Mouse (Mus musculus): ENCODE results near the gene Gtf3c2. TPM values are rescaled to one million over a fixed set of nuclear protein-coding genes. Genes with fewer than 3 reads are reported as not detected.

The Gtf3c2 gene
- polyA plus RNA-seq, 1 experiment = 47.2 TPM

- Histone ChIP-seq H3K4me1 (ENCODE audit: control insufficient read depth, insufficient read depth, low read length) (peaks cover 9% of the 10 kb centered on the region), H3K4me3 (ENCODE audit: control insufficient read depth, low read depth, low read length) (no peak overlapping the region), H3K27me3 (ENCODE audit: control insufficient read depth, insufficient read depth, low read length) (no peaks in the 10 kb centered on the region), H3K36me3 (ENCODE audit: control insufficient read depth, insufficient read depth, low read length) (no peaks in the 10 kb centered on the region; the same call in none of the 2 replicates), H3K27ac (ENCODE audit: control insufficient read depth, insufficient read depth, low read depth, low read length) (no peak overlapping the region)
- no peak for TF ChIP-seq CTCF (IDR thresholded peaks at IDR 0.05; ENCODE audit: control insufficient read depth, insufficient read depth, insufficient replicate concordance, low read depth, low read length)
- TF ChIP-seq POLR2A (IDR thresholded peaks at IDR 0.05; ENCODE audit: control insufficient read depth, low read depth, low read length) = no peak
Measured at GRCm38 (mm10) chr5:31198170-31198569, 18.2 kb upstream of the Gtf3c2 start.

- H3K4me3 ChIP-seq (ENCODE audit: control insufficient read depth, low read depth, low read length) = no peak overlapping the region
- no peaks in the 10 kb centered on the region for H3K27me3 ChIP-seq (ENCODE audit: control insufficient read depth, insufficient read depth, low read length)
- peaks cover 7% of the 10 kb centered on the region for H3K4me1 ChIP-seq (ENCODE audit: control insufficient read depth, insufficient read depth, low read length)
- TF ChIP-seq CTCF (IDR thresholded peaks at IDR 0.05; ENCODE audit: control insufficient read depth, insufficient read depth, insufficient replicate concordance, low read depth, low read length) = no peak
- TF ChIP-seq POLR2A (IDR thresholded peaks at IDR 0.05; ENCODE audit: control insufficient read depth, low read depth, low read length) = no peak
- no peaks in the 10 kb centered on the region; the same call in none of the 2 replicates for H3K36me3 ChIP-seq (ENCODE audit: control insufficient read depth, insufficient read depth, low read length)
- no peak overlapping the region for H3K27ac ChIP-seq (ENCODE audit: control insufficient read depth, insufficient read depth, low read depth, low read length)
Measured at GRCm38 (mm10) chr5:31197072-31197471, 17.1 kb upstream of the Gtf3c2 start.

- Histone ChIP-seq H3K4me3 (ENCODE audit: control insufficient read depth, low read depth, low read length) (no peak overlapping the region), H3K4me1 (ENCODE audit: control insufficient read depth, insufficient read depth, low read length) (peaks cover 6% of the 10 kb centered on the region), H3K36me3 (ENCODE audit: control insufficient read depth, insufficient read depth, low read length) (no peaks in the 10 kb centered on the region; the same call in none of the 2 replicates), H3K27ac (ENCODE audit: control insufficient read depth, insufficient read depth, low read depth, low read length) (no peak overlapping the region), H3K27me3 (ENCODE audit: control insufficient read depth, insufficient read depth, low read length) (no peaks in the 10 kb centered on the region)
- no peak for TF ChIP-seq CTCF (IDR thresholded peaks at IDR 0.05; ENCODE audit: control insufficient read depth, insufficient read depth, insufficient replicate concordance, low read depth, low read length)
- no peak for TF ChIP-seq POLR2A (IDR thresholded peaks at IDR 0.05; ENCODE audit: control insufficient read depth, low read depth, low read length)
Measured at GRCm38 (mm10) chr5:31196207-31196606, 16.3 kb upstream of the Gtf3c2 start.

GRCm38 (mm10) chr5:31195671-31196070 lies 15.7 kb upstream of the Gtf3c2 start:
- Histone ChIP-seq H3K27me3 (ENCODE audit: control insufficient read depth, insufficient read depth, low read length) (no peaks in the 10 kb centered on the region), H3K36me3 (ENCODE audit: control insufficient read depth, insufficient read depth, low read length) (no peaks in the 10 kb centered on the region; the same call in none of the 2 replicates), H3K4me3 (ENCODE audit: control insufficient read depth, low read depth, low read length) (no peak overlapping the region), H3K4me1 (ENCODE audit: control insufficient read depth, insufficient read depth, low read length) (peaks cover 6% of the 10 kb centered on the region), H3K27ac (ENCODE audit: control insufficient read depth, insufficient read depth, low read depth, low read length) (no peak overlapping the region)
- no peak for TF ChIP-seq CTCF (IDR thresholded peaks at IDR 0.05; ENCODE audit: control insufficient read depth, insufficient read depth, insufficient replicate concordance, low read depth, low read length)
- TF ChIP-seq POLR2A (IDR thresholded peaks at IDR 0.05; ENCODE audit: control insufficient read depth, low read depth, low read length) = no peak

- no peak overlapping the region for H3K27ac ChIP-seq (ENCODE audit: control insufficient read depth, insufficient read depth, low read depth, low read length)
- H3K4me1 ChIP-seq (ENCODE audit: control insufficient read depth, insufficient read depth, low read length) = peaks cover 6% of the 10 kb centered on the region
- TF ChIP-seq CTCF (IDR thresholded peaks at IDR 0.05; ENCODE audit: control insufficient read depth, insufficient read depth, insufficient replicate concordance, low read depth, low read length) (no peak), POLR2A (IDR thresholded peaks at IDR 0.05; ENCODE audit: control insufficient read depth, low read depth, low read length) (no peak)
- H3K36me3 ChIP-seq (ENCODE audit: control insufficient read depth, insufficient read depth, low read length) = no peaks in the 10 kb centered on the region; the same call in none of the 2 replicates
- H3K27me3 ChIP-seq (ENCODE audit: control insufficient read depth, insufficient read depth, low read length) = no peaks in the 10 kb centered on the region
- H3K4me3 ChIP-seq (ENCODE audit: control insufficient read depth, low read depth, low read length) = no peak overlapping the region
Measured at GRCm38 (mm10) chr5:31194486-31195485, 14.8 kb upstream of the Gtf3c2 start.

- Histone ChIP-seq H3K36me3 (ENCODE audit: control insufficient read depth, insufficient read depth, low read length) (no peaks in the 10 kb centered on the region; the same call in none of the 2 replicates), H3K4me3 (ENCODE audit: control insufficient read depth, low read depth, low read length) (peak overlapping the region; percentile 93), H3K27ac (ENCODE audit: control insufficient read depth, insufficient read depth, low read depth, low read length) (peak overlapping the region; percentile 77), H3K4me1 (ENCODE audit: control insufficient read depth, insufficient read depth, low read length) (peaks cover 6% of the 10 kb centered on the region), H3K27me3 (ENCODE audit: control insufficient read depth, insufficient read depth, low read length) (no peaks in the 10 kb centered on the region)
- no peak for TF ChIP-seq POLR2A (IDR thresholded peaks at IDR 0.05; ENCODE audit: control insufficient read depth, low read depth, low read length)
- TF ChIP-seq CTCF (IDR thresholded peaks at IDR 0.05; ENCODE audit: control insufficient read depth, insufficient read depth, insufficient replicate concordance, low read depth, low read length) = no peak
Measured at GRCm38 (mm10) chr5:31193631-31194281, 13.8 kb upstream of the Gtf3c2 start.

Measured in testis, adult 2 months (tissue).